Mouse (Mus musculus): ENCODE measurements around the gene Hs2st1. TPM values are rescaled to one million over a fixed set of nuclear protein-coding genes. Genes with fewer than 3 reads are reported as not detected.
"Not testable (repeated sequence)": the region's sequence is repeated elsewhere in the genome, so short reads cannot be mapped to it uniquely, and the experiment has no call there.

The Hs2st1 gene
- polyA plus RNA-seq, 1 experiment from 2014 or later, result 5.1 TPM

DNA sequence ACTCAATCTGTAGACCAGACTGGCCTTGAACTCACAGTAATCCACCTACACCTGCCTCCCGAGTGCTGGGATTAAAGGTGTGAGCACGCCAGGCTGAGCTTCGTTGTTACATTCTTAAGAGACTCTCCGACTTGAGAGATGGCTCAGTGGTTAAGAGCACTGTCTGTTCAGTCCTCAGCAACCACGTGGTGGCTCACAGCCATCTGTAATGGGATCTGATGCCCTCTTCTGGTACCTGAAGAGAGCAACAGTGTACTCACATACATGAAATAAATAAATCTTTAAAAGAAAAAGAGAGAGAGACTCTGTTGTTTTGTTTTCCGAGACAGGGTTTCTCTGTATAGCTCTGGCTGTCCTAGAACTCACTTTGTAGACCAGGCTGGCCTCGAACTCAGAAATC lies 35.8 kb upstream of the Hs2st1 start:
- H3K36me3 ChIP-seq (ENCODE audit: control insufficient read depth, insufficient read depth, low read length); ATAC-seq (ENCODE audit: low FRiP score, low TSS enrichment); H3K9me3 ChIP-seq (ENCODE audit: control insufficient read depth, low read length); H3K9ac ChIP-seq (ENCODE audit: low read length); H3K27ac ChIP-seq (replicated peaks); DNase-seq (ENCODE audit: low spot score); H3K27me3 ChIP-seq (ENCODE audit: control insufficient read depth, insufficient read depth, low read length); H3K4me3 ChIP-seq (ENCODE audit: low read depth, low read length); H3K4me1 ChIP-seq (replicated peaks; ENCODE audit: control insufficient read depth, insufficient read depth); H3K4me2 ChIP-seq (replicated peaks; ENCODE audit: low read depth): not testable (repeated sequence)
- peak; percentile 43 for TF ChIP-seq CTCF (IDR thresholded peaks at IDR 0.05; ENCODE audit: low read depth)
- 68% methylated on average over 7 of the region's 7 CpGs for WGBS

DNA sequence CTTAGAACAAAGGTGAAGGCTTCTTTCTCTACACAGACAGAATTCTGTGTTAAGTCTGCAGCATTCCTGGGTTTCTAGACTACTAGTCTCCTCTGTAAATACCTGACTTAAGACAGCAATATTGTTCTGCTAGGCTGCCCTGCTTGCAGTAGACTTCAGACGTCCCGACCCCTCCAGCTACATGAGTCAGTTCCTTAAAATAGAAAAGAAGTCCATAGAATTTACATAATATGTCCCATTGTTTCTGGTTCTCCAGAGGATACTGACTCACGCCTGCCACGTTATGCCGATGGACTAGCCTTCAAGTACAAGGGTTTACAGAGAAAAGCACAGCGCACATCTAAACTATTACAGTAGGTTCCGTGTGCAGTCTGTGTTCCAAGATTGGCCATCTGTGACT lies 34.2 kb upstream of the Hs2st1 start:
- H3K27me3 ChIP-seq (ENCODE audit: control insufficient read depth, insufficient read depth, low read length), result no peaks in the 10 kb centered on the region
- H3K9me3 ChIP-seq (ENCODE audit: control insufficient read depth, low read length), result no peaks in the 10 kb centered on the region
- H3K4me3 ChIP-seq (ENCODE audit: low read depth, low read length), result no peak overlapping the region
- ATAC-seq (ENCODE audit: low FRiP score, low TSS enrichment), result peak; percentile 54; the same call in 1 of the 2 replicates
- no peak for TF ChIP-seq CTCF (IDR thresholded peaks at IDR 0.05; ENCODE audit: low read depth)
- no peak for TF ChIP-seq EP300 (optimal IDR thresholded peaks at IDR 0.05)
- H3K4me1 ChIP-seq (replicated peaks; ENCODE audit: control insufficient read depth, insufficient read depth), result peaks cover 4% of the 10 kb centered on the region; the same call in 1 of the 2 replicates
- no peak overlapping the region for H3K4me2 ChIP-seq (replicated peaks; ENCODE audit: low read depth)
- H3K36me3 ChIP-seq (ENCODE audit: control insufficient read depth, insufficient read depth, low read length), result no peaks in the 10 kb centered on the region
- no peak overlapping the region for H3K9ac ChIP-seq (ENCODE audit: low read length)
- WGBS, result 52% methylated on average over 7 of the region's 7 CpGs
- H3K27ac ChIP-seq (replicated peaks), result no peak overlapping the region; the same call in 1 of the 2 replicates
- DNase-seq (ENCODE audit: low spot score), result no peak

DNA sequence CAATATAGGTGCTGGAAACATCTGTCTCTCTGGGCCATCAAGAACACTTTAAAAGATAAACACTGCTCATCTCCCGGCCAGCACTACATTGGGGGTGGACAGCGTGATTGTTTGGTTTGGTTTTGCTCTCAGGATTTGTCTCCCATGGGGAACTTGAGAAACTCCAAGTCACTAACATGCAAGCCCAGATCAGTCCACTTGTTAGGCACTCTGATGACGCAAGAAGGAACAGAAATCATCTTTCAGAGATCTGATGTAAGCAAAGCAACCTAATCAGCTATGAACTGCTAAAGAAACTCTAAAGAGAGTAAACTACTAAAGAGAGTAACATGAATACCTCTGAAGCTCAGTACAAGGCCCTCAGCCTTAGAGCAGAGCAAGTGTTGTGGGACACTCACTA lies 33.6 kb upstream of the Hs2st1 start:
- no peak for ATAC-seq (ENCODE audit: low FRiP score, low TSS enrichment)
- no peak overlapping the region for H3K9ac ChIP-seq (ENCODE audit: low read length)
- no peak for DNase-seq (ENCODE audit: low spot score)
- H3K27me3 ChIP-seq (ENCODE audit: control insufficient read depth, insufficient read depth, low read length), result no peaks in the 10 kb centered on the region
- TF ChIP-seq EP300 (optimal IDR thresholded peaks at IDR 0.05) (no peak), CTCF (IDR thresholded peaks at IDR 0.05; ENCODE audit: low read depth) (no peak)
- H3K4me2 ChIP-seq (replicated peaks; ENCODE audit: low read depth), result no peak overlapping the region
- no peaks in the 10 kb centered on the region for H3K36me3 ChIP-seq (ENCODE audit: control insufficient read depth, insufficient read depth, low read length)
- H3K4me1 ChIP-seq (replicated peaks; ENCODE audit: control insufficient read depth, insufficient read depth), result peaks cover 4% of the 10 kb centered on the region; the same call in 1 of the 2 replicates
- H3K9me3 ChIP-seq (ENCODE audit: control insufficient read depth, low read length), result no peaks in the 10 kb centered on the region
- no peak overlapping the region; the same call in 1 of the 2 replicates for H3K27ac ChIP-seq (replicated peaks)
- WGBS, result 71% methylated on average over 3 of the region's 3 CpGs
- H3K4me3 ChIP-seq (ENCODE audit: low read depth, low read length), result no peak overlapping the region

DNA sequence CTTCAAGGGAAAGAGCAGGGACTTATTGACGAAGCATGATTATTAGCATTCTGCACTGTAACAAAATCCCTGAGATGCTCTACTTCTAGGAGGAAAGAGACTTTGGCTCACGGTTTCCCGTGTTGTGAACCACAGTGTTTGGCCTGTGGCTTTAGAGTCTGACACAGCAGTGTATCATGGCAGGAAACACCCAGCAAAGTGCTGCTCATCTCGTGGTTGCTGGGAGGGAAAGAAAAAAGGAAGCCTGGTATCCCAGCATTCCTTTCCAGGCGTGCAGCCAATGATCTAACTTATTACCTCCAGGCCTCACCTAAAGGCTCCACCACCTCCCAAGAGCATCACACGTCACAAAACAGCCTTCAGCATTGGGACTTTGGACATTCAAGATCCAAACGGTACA lies 32.8 kb upstream of the Hs2st1 start:
- Histone ChIP-seq H3K36me3 (ENCODE audit: control insufficient read depth, insufficient read depth, low read length) (no peaks in the 10 kb centered on the region), H3K4me1 (replicated peaks; ENCODE audit: control insufficient read depth, insufficient read depth) (peaks cover 4% of the 10 kb centered on the region; the same call in 1 of the 2 replicates), H3K4me3 (ENCODE audit: low read depth, low read length) (no peak overlapping the region), H3K9me3 (ENCODE audit: control insufficient read depth, low read length) (no peaks in the 10 kb centered on the region), H3K27ac (replicated peaks) (no peak overlapping the region), H3K9ac (ENCODE audit: low read length) (no peak overlapping the region), H3K4me2 (replicated peaks; ENCODE audit: low read depth) (no peak overlapping the region), H3K27me3 (ENCODE audit: control insufficient read depth, insufficient read depth, low read length) (no peaks in the 10 kb centered on the region)
- TF ChIP-seq EP300 (optimal IDR thresholded peaks at IDR 0.05), result no peak
- no peak for TF ChIP-seq CTCF (IDR thresholded peaks at IDR 0.05; ENCODE audit: low read depth)
- 77% methylated on average over 7 of the region's 7 CpGs for WGBS
- ATAC-seq (ENCODE audit: low FRiP score, low TSS enrichment) (no peak), DNase-seq (ENCODE audit: low spot score) (no peak)

DNA sequence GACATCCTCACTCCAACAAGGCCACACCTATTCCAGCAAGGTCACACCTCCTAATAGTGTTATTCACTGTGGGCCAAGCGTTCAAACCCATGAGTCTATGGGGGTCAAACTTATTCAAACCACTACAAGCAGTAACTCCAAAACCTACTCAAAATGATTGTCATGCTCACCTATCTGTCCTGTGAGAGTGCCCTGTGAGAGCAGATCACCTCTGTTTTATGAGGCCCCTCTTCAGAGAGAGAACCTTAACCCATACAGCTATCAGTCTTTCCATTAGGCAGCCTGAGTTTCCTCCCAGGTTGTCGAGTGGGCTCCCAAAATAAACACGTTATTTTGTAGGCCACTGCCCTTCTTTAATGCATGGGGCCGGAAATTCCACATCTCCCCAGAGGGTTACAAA lies 32.4 kb upstream of the Hs2st1 start:
- Histone ChIP-seq H3K36me3 (ENCODE audit: control insufficient read depth, insufficient read depth, low read length) (no peaks in the 10 kb centered on the region), H3K27ac (replicated peaks) (no peak overlapping the region), H3K9ac (ENCODE audit: low read length) (no peak overlapping the region), H3K4me3 (ENCODE audit: low read depth, low read length) (no peak overlapping the region), H3K4me2 (replicated peaks; ENCODE audit: low read depth) (no peak overlapping the region), H3K4me1 (replicated peaks; ENCODE audit: control insufficient read depth, insufficient read depth) (peaks cover 4% of the 10 kb centered on the region; the same call in 1 of the 2 replicates), H3K9me3 (ENCODE audit: control insufficient read depth, low read length) (no peaks in the 10 kb centered on the region), H3K27me3 (ENCODE audit: control insufficient read depth, insufficient read depth, low read length) (no peaks in the 10 kb centered on the region)
- no peak for ATAC-seq (ENCODE audit: low FRiP score, low TSS enrichment)
- DNase-seq (ENCODE audit: low spot score), result no peak
- WGBS, result 63% methylated on average over 4 of the region's 4 CpGs
- TF ChIP-seq EP300 (optimal IDR thresholded peaks at IDR 0.05), result no peak
- no peak for TF ChIP-seq CTCF (IDR thresholded peaks at IDR 0.05; ENCODE audit: low read depth)

DNA sequence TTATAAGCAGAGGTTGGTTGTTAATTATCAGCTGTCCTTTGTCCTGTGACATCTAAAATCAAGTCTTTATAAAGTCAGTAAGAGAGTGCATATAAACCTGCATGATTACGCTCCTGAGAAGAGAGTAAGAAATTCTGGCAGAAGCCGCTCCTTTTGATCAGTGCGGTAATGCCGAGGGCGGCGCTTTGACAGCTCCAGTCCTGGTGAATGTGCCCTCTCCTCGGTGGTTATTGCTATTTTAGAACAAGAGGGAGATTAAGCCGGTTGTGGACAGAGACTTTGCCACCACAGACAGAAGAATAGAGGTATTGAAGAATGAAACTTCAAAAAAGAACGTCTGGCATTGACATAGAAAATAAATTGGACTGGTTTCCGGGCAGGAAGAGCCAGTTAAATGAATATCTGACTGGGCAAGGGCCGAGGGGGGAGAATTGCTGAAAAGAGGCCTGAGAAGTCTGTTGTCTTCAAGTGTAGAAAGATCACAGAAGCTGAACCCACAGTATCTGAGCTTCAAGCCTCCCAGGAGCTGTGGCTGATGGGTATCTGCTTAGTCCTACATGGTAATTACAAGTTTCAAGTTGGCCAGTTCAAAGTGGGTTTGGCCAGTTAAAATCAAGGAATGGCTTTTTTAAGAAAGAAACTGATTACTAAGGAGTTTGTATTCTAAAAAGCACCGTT lies 27.9 kb upstream of the Hs2st1 start:
- no peak for ATAC-seq (ENCODE audit: low FRiP score, low TSS enrichment)
- H3K4me1 ChIP-seq (replicated peaks; ENCODE audit: control insufficient read depth, insufficient read depth), result no peaks in the 10 kb centered on the region
- no peak for DNase-seq (ENCODE audit: low spot score)
- H3K27me3 ChIP-seq (ENCODE audit: control insufficient read depth, insufficient read depth, low read length), result no peaks in the 10 kb centered on the region
- TF ChIP-seq CTCF (IDR thresholded peaks at IDR 0.05; ENCODE audit: low read depth) (no peak), EP300 (optimal IDR thresholded peaks at IDR 0.05) (no peak)
- WGBS, result 73% methylated on average over 12 of the region's 12 CpGs
- no peak overlapping the region for H3K9ac ChIP-seq (ENCODE audit: low read length)
- H3K4me3 ChIP-seq (ENCODE audit: low read depth, low read length), result no peak overlapping the region
- H3K4me2 ChIP-seq (replicated peaks; ENCODE audit: low read depth), result no peak overlapping the region
- H3K27ac ChIP-seq (replicated peaks), result no peak overlapping the region
- no peaks in the 10 kb centered on the region for H3K9me3 ChIP-seq (ENCODE audit: control insufficient read depth, low read length)
- no peaks in the 10 kb centered on the region for H3K36me3 ChIP-seq (ENCODE audit: control insufficient read depth, insufficient read depth, low read length)

All from stomach, postnatal 0 days (tissue).